Mouse (Mus musculus) forebrain, embryonic 11.5 days (tissue): ENCODE data around the gene Pdpn. TPM values are rescaled to one million over a fixed set of nuclear protein-coding genes. Genes with fewer than 3 reads are reported as not detected.
"Not testable (repeated sequence)": the region's sequence is repeated elsewhere in the genome, so short reads cannot be mapped to it uniquely, and the experiment has no call there.

Experiments
- ATAC-seq: fragments of 200-750 bp; cut with Nextera tagmentation; replicated peaks from 2 replicates; pipeline ENCODE4 v1.8.0; 2017; ENCODE audit warnings: moderate TSS enrichment; ENCODE audit not compliant: low FRiP score
- DNase-seq: peaks from one replicate; pipeline ENCODE4 v3.0.0-alpha.2; 2017; ENCODE audit warnings: low spot score
- H3K27ac ChIP-seq: fragments of 300-500 bp; sonication (generic); 2 replicates; pipeline ENCODE4 v1.5.1; 2014; ENCODE audit warnings: low read depth, low read length
- H3K27me3 ChIP-seq: fragments of 300-500 bp; sonication (generic); 2 replicates; pipeline ENCODE4 v1.6.1; 2014; ENCODE audit warnings: mild to moderate bottlenecking, low read length, mixed read lengths; ENCODE audit not compliant: control insufficient read depth, insufficient read depth
- H3K36me3 ChIP-seq: fragments of 300-500 bp; sonication (generic); 2 replicates; pipeline ENCODE4 v1.6.1; 2014; ENCODE audit warnings: mild to moderate bottlenecking, low read length, moderate library complexity, mixed read lengths; ENCODE audit not compliant: control insufficient read depth, insufficient read depth
- H3K4me1 ChIP-seq: fragments of 300-500 bp; sonication (generic); replicated peaks from 2 replicates; pipeline ENCODE4 v1.6.1; 2014; ENCODE audit warnings: low read length, mixed read lengths; ENCODE audit not compliant: control insufficient read depth, insufficient read depth
- H3K4me2 ChIP-seq: fragments of 300-500 bp; sonication (generic); 2 replicates; pipeline ENCODE4 v1.6.1; 2014; ENCODE audit warnings: low read depth, mild to moderate bottlenecking, low read length, moderate library complexity, mixed read lengths; ENCODE audit not compliant: severe bottlenecking
- H3K4me3 ChIP-seq: fragments of 300-500 bp; sonication (generic); 2 replicates; pipeline ENCODE4 v1.5.1; 2014; ENCODE audit warnings: low read depth, low read length
- H3K9ac ChIP-seq: fragments of 300-500 bp; sonication (generic); 2 replicates; pipeline ENCODE4 v1.6.1; 2014; ENCODE audit warnings: low read length
- H3K9me3 ChIP-seq: fragments of 300-500 bp; sonication (generic); 2 replicates; pipeline ENCODE4 v1.6.1; 2016; ENCODE audit warnings: low read length, mixed read lengths; ENCODE audit not compliant: control insufficient read depth
- WGBS: fragments of 180-500 bp; shearing (Covaris S2); extraction: QIAGEN DNeasy Blood & Tissue Kit; methylation state at CpG from one replicate; pipeline ENCODE4 v1.1.7; 2014; 5-methylcytosine and 5-hydroxymethylcytosine counted together
- polyA plus RNA-seq: library from polyadenylated mRNA; unstranded; fragments of >200 nt; fragmentation: Nextera tagmentation; extraction: Ambion mirVana; gene quantifications from 2 replicates; pipeline ENCODE4 v1.2.1, GENCODE M21; 2014

Pdpn gene
- 74.5 and 75.8 TPM in 2 replicates for polyA plus RNA-seq

DNA sequence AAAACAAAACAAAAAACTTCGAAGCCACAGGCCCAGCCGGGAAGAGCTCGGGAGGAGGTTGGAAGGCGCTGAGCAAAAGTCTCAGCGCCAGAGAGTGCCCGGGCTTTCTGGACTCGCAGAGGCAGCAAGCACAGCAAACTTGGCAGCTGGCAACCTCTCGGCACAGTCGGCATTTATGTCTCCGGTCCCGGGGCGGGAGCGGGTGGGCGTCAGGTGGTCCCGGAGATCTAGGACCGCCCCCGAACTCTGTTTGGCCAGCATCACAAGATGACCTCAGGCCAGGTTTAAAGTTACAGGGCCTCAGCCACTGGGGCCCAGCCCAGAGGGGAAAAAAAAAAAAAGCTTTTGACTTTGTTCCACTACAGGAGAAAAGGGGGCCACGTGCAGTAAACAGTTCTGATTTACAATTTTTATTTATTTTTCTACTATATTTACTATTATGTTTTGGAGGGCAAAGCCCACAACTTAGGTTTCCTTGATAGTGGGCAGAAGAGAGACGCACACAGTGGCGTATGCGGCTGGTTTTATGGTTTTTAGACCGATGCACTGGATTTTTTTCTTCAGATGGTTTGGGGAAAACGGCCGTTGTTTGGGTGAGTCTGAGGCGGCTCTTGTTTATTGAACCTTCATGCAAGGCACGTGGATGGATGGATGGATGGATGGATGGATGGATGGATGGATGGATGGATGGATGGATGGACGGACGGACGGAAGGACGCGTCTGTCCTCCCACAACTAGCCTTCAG, at the start of gene Pdpn:
Gene Pdpn, minus strand, starts transcription at position 240 of the 746 bp plus-strand sequence.
- Histone ChIP-seq H3K4me3 (peak within 1 kb of the TSS; percentile 52), H3K27me3 (no peaks in the 10 kb centered on the region), H3K27ac (peak within 1 kb of the TSS; percentile 19; the same call in 1 of the 2 replicates), H3K9ac (peak within 1 kb of the TSS; percentile 61), H3K9me3 (no peaks in the 10 kb centered on the region), H3K36me3 (no peaks in the 10 kb centered on the region), H3K4me1 (peaks cover 10% of the 10 kb centered on the region; the same call in 1 of the 2 replicates), H3K4me2 (peak within 1 kb of the TSS; percentile 70)
- ATAC-seq: peak; percentile 68
- WGBS: 2% methylated on average over 31 of the region's 31 CpGs
- peak; percentile 82 for DNase-seq

DNA sequence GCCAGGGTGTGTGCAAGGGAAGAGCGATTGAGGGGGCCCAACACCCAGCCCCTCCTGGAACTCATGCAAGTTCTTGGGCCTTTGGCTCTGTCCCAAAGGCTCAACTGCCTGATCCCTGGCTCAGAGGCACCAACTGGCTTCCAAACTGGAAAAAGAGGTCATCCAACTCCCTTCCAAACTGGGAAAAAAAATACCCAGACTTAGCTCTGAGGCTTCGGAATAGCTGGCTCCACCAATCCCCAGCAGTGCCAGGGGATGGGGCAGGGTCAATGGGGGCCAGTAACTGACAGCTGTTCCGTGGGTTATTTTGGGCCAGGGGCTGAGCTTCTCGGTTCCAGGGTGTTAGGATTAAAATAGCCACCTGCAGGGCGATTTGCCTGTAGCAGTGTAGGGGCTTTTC, 49.3 kb upstream of the Pdpn start:
- Histone ChIP-seq H3K9me3 (no peaks in the 10 kb centered on the region), H3K4me2 (no peak overlapping the region), H3K4me1 (peaks cover 10% of the 10 kb centered on the region), H3K36me3 (no peaks in the 10 kb centered on the region), H3K4me3 (no peak overlapping the region), H3K9ac (no peak overlapping the region), H3K27me3 (peaks cover 37% of the 10 kb centered on the region), H3K27ac (no peak overlapping the region)
- WGBS: 22% methylated on average over 5 of the region's 5 CpGs
- ATAC-seq (no peak), DNase-seq (no peak)

DNA sequence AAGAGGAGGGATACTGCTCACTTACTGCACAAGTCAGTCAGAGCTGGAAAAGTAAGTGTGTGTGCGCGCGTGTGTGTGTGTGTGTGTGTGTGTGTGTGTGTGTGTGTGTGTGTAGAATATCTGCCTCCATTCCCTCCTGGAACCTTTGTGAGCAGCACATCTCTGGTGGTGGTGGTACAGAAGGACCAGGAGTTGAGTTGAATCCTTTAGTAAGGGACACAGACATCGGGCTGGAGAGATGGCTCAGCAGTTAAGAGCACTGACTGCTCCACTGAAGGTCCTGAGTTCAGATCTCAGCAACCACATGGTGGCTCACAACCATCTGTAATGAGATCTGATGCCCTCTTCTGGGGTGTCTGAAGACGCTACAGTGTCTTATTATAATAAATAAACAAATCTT, 46.1 kb upstream of the Pdpn start:
- not testable (repeated sequence) for H3K4me2 ChIP-seq, H3K27ac ChIP-seq, ATAC-seq, H3K9me3 ChIP-seq, H3K9ac ChIP-seq, H3K4me1 ChIP-seq, H3K36me3 ChIP-seq, DNase-seq, H3K4me3 ChIP-seq
- WGBS: 87% methylated on average over 5 of the region's 5 CpGs
- H3K27me3 ChIP-seq: peaks cover 20% of the 10 kb centered on the region

DNA sequence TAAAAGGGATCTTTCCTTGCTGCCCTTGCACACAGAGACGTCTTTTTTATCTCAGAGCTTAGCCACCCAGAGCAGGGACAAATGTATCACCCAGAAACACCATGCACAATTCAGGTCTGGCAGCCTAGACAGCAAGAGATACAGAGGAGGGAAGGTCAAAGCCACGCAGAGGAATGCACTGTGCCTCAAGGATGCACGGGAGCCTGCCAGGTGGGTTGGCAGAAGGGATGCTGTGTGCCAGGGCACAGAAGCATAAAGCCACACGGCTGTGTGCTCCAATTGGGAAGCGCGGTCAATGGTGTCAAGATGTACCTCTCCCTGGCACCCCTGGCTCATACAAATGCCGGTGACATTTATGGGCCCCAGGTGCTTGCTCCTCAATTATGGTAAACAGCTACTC, 42.1 kb upstream of the Pdpn start:
- no peak overlapping the region for H3K4me3 ChIP-seq
- H3K27me3 ChIP-seq: no peaks in the 10 kb centered on the region
- H3K9ac ChIP-seq: no peak overlapping the region
- WGBS: 86% methylated on average over 7 of the region's 7 CpGs
- H3K4me1 ChIP-seq: no peaks in the 10 kb centered on the region
- DNase-seq (no peak), ATAC-seq (no peak)
- no peaks in the 10 kb centered on the region for H3K36me3 ChIP-seq
- H3K4me2 ChIP-seq: no peak overlapping the region
- H3K27ac ChIP-seq: no peak overlapping the region
- H3K9me3 ChIP-seq: no peaks in the 10 kb centered on the region

DNA sequence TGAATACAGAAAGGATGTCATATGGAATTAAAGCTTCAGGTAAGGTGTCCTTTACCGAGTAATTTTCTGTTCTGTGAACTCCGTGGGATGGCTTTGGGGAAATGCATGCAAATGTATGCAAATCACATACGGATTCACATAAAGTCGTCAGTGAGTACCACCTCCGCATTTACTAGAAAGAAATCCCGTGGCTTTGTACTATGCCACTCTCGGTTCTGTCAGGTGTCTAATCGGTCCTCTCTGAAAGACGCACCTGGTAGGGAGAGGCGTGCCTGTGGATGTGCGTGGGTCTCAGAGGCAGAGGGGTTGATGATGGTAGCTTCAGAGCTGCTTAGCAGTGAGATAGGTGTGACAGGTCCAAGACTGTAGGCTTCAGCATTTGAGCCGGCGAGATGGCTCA, 40.4 kb upstream of the Pdpn start:
- Histone ChIP-seq H3K4me2 (no peak overlapping the region), H3K4me3 (no peak overlapping the region), H3K4me1 (no peaks in the 10 kb centered on the region), H3K27ac (no peak overlapping the region), H3K9me3 (no peaks in the 10 kb centered on the region), H3K36me3 (no peaks in the 10 kb centered on the region), H3K9ac (no peak overlapping the region), H3K27me3 (no peaks in the 10 kb centered on the region)
- DNase-seq: no peak
- 85% methylated on average over 13 of the region's 13 CpGs for WGBS
- ATAC-seq: no peak

DNA sequence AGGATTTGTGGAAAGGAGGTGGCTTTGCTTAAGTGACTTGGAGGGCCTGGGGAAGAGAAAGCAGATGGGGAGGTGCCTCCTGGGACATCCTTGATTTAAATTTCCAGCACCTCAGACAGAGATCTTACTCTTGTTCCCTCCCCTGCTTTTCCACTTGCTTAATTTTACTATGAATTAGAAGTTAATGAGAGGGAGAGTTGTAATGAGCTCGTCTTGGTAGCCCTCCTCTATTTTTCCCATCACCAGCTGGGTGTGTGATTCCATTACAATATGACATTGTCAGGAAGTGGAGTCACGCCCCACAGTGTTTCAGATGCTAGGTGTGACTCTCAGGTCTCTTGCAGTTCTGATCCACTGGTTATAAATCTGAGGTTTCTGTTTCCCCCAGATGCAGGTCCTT, 36.7 kb upstream of the Pdpn start:
- Histone ChIP-seq H3K4me1 (no peaks in the 10 kb centered on the region), H3K27ac (no peak overlapping the region), H3K36me3 (no peaks in the 10 kb centered on the region), H3K4me3 (no peak overlapping the region), H3K27me3 (no peaks in the 10 kb centered on the region), H3K4me2 (no peak overlapping the region), H3K9ac (no peak overlapping the region), H3K9me3 (no peaks in the 10 kb centered on the region)
- no peak for DNase-seq
- ATAC-seq: no peak
- WGBS: 43% methylated on average over 2 of the region's 2 CpGs

DNA sequence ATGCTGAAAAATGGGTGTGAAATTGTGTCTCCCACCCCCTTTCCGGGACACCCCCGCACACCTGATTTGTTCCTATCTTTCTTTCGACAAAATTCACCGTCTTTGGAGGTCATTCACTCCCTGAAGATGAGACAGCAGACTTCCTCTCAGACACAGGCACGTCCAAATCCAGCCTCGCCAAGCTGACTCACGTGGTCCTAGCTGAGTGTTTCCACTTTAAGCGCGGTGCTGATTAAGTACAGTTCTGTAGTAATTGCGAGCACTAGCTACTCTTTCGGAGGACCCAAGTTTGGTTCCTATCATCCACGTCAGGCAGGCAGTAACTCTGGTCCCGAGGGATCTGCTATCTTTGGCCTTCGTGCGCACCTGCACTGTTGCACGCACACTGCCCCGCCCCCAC, 35.6 kb upstream of the Pdpn start:
- Histone ChIP-seq H3K36me3 (no peaks in the 10 kb centered on the region), H3K9me3 (no peaks in the 10 kb centered on the region), H3K4me2 (no peak overlapping the region), H3K9ac (no peak overlapping the region), H3K27me3 (no peaks in the 10 kb centered on the region), H3K27ac (no peak overlapping the region), H3K4me1 (no peaks in the 10 kb centered on the region), H3K4me3 (no peak overlapping the region)
- ATAC-seq (no peak), DNase-seq (no peak)
- 89% methylated on average over 17 of the region's 17 CpGs for WGBS

DNA sequence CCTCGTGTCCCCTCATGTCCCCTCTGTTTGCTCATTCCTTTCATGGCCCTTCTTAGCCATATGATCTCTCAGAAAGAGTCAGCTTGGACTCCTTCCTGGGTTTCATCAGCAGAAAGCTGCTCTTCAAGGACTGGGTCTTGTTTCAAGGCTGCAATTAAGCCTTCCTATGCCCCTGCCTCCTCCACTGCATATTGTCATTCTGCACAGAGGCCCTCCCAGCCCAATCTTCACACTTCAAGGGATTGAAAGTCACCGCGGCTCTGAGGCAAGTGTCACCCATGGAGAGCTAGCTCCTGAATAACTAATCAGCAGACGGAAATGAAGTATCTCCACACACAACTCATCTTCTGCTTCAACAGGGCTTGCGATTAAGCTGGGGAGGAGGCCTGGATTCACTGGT, 34.8 kb upstream of the Pdpn start:
- no peak overlapping the region for H3K9ac ChIP-seq
- no peak overlapping the region for H3K4me3 ChIP-seq
- DNase-seq (no peak), ATAC-seq (no peak)
- H3K36me3 ChIP-seq: no peaks in the 10 kb centered on the region
- no peaks in the 10 kb centered on the region for H3K9me3 ChIP-seq
- 60% methylated on average over 5 of the region's 5 CpGs for WGBS
- H3K27ac ChIP-seq: no peak overlapping the region
- no peaks in the 10 kb centered on the region for H3K4me1 ChIP-seq
- no peak overlapping the region for H3K4me2 ChIP-seq
- no peaks in the 10 kb centered on the region for H3K27me3 ChIP-seq

DNA sequence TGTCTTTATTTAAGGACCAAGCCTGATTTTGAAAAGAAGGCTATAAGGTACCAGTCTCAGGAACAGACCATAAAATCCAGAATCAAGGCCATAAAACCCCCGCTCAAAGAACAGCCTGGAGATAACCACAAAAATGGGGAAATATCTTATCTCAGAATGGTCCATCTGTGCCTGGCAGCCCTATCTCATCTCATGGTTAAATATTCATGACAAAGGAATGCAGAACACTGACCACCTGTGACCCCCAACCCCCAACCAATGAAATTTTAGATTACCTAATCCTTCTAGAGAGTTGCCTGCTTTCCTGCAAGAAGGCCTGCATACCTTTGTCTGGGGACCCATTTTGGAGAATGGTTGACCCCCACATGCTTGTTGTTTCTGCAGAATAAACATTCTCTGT, 32.4 kb upstream of the Pdpn start:
- Histone ChIP-seq H3K9ac (no peak overlapping the region), H3K27ac (no peak overlapping the region), H3K4me2 (no peak overlapping the region), H3K27me3 (no peaks in the 10 kb centered on the region), H3K4me3 (no peak overlapping the region), H3K36me3 (no peaks in the 10 kb centered on the region), H3K4me1 (no peaks in the 10 kb centered on the region), H3K9me3 (no peaks in the 10 kb centered on the region)
- WGBS: 95% methylated on average over 1 of the region's 1 CpGs
- no peak for DNase-seq
- ATAC-seq: no peak
